Mouse (Mus musculus) CH12.LX (cell line): ENCODE measurements around the gene Tnxb. TPM values are rescaled to one million over a fixed set of nuclear protein-coding genes. Genes with fewer than 3 reads are reported as not detected.

ENCODE experiments used
- DNase-seq: peaks from one replicate; pipeline ENCODE4 v3.0.0-alpha.2; 2013; ENCODE audit errors: extremely low read depth
- H3K27ac ChIP-seq: 2 replicates; pipeline ENCODE4 v1.5.1; 2012; ENCODE audit warnings: low read depth, mild to moderate bottlenecking, control low read depth, moderate library complexity; ENCODE audit not compliant: insufficient read depth
- H3K27me3 ChIP-seq: replicated peaks from 2 replicates; pipeline ENCODE3; 2012; ENCODE audit warnings: inconsistent platforms
- H3K36me3 ChIP-seq, 2 experiments: replicated peaks in 1 of 2; 2 replicates each; pipeline versions ENCODE3 to v1.6.1; 2012; ENCODE audit warnings: inconsistent platforms in 1 of 2, low read length in 1 of 2, mild to moderate bottlenecking in 1 of 2, mixed read lengths in 1 of 2, moderate library complexity in 1 of 2; ENCODE audit not compliant: control insufficient read depth in 1 of 2, insufficient read depth in 1 of 2
- H3K4me1 ChIP-seq, 2 experiments: 2 replicates each; pipeline ENCODE4 v1.6.1; 2012; ENCODE audit warnings: inconsistent platforms in 1 of 2, moderate library complexity in 1 of 2; ENCODE audit not compliant: insufficient read depth in 2 of 2, control insufficient read depth in 1 of 2
- H3K4me2 ChIP-seq: 2 replicates; pipeline ENCODE4 v1.6.1; 2012; ENCODE audit warnings: low read depth, mild to moderate bottlenecking, control low read depth; ENCODE audit not compliant: poor library complexity, insufficient read depth, severe bottlenecking
- H3K4me3 ChIP-seq, 3 experiments: fragments of 150-350 bp in 1 of 3; sonication (generic) in 1 of 3; replicated peaks in 1 of 3; 2 replicates each; pipeline versions ENCODE3 to v1.5.1; 2011 to 2012; ENCODE audit warnings: low read depth in 2 of 3, low read length in 2 of 3, mild to moderate bottlenecking in 2 of 3, moderate library complexity in 2 of 3, control low read depth in 1 of 3, improper control_type of control experiment in 1 of 3, inconsistent platforms in 1 of 3, mixed read lengths in 1 of 3; ENCODE audit not compliant: poor library complexity in 1 of 3
- H3K79me2 ChIP-seq: replicated peaks from 2 replicates; pipeline ENCODE4 v1.6.1; 2012; ENCODE audit warnings: mild to moderate bottlenecking, moderate library complexity; ENCODE audit not compliant: control insufficient read depth, poor library complexity, insufficient read depth, severe bottlenecking; ENCODE audit errors: extremely low read depth
- H3K9ac ChIP-seq: 2 replicates; pipeline ENCODE4 v1.6.1; 2012; ENCODE audit warnings: low read depth, mild to moderate bottlenecking, control low read depth, moderate library complexity; ENCODE audit not compliant: insufficient read depth
- H3K9me3 ChIP-seq: replicated peaks from 2 replicates; pipeline ENCODE3; 2012; ENCODE audit warnings: low read length, inconsistent platforms, mixed read lengths
- BHLHE40 ChIP-seq: IDR thresholded peaks from 2 replicates; pipeline ENCODE4 v1.6.1; 2011; ENCODE audit warnings: mild to moderate bottlenecking, low read depth, low read length, improper control_type of control experiment
- CHD1 ChIP-seq: IDR thresholded peaks from 2 replicates; pipeline ENCODE4 v1.6.1; 2012; ENCODE audit warnings: low read depth, low read length, improper control_type of control experiment, inconsistent platforms
- CHD2 ChIP-seq: IDR thresholded peaks from 2 replicates; pipeline ENCODE4 v1.6.1; 2011; ENCODE audit warnings: low read length, improper control_type of control experiment
- E2F4 ChIP-seq: IDR thresholded peaks from 2 replicates; pipeline ENCODE4 v1.6.1; 2011; ENCODE audit warnings: low read depth, low read length, improper control_type of control experiment; ENCODE audit not compliant: insufficient replicate concordance
- ELF1 ChIP-seq: IDR thresholded peaks from 2 replicates; pipeline ENCODE4 v1.6.1; 2014; ENCODE audit warnings: low read depth, mild to moderate bottlenecking, inconsistent platforms, low read length, improper control_type of control experiment
- ETS1 ChIP-seq: conservative IDR thresholded peaks from 2 replicates; pipeline ENCODE4 v1.6.1; 2012; ENCODE audit warnings: low read depth, mild to moderate bottlenecking, inconsistent platforms, low read length, improper control_type of control experiment, moderate library complexity
- GABPA ChIP-seq: IDR thresholded peaks from 2 replicates; pipeline ENCODE4 v1.6.1; 2012; ENCODE audit warnings: low read depth, low read length, improper control_type of control experiment, inconsistent platforms; ENCODE audit not compliant: insufficient replicate concordance
- HCFC1 ChIP-seq: IDR thresholded peaks from 2 replicates; pipeline ENCODE4 v1.6.1; 2012; ENCODE audit warnings: low read depth, mild to moderate bottlenecking, inconsistent platforms, low read length, improper control_type of control experiment
- JUND ChIP-seq: conservative IDR thresholded peaks from 2 replicates; pipeline ENCODE4 v1.6.1; 2011; ENCODE audit warnings: low read depth, low read length, improper control_type of control experiment
- KAT2A ChIP-seq: IDR thresholded peaks from 2 replicates; pipeline ENCODE4 v1.6.1; 2012; ENCODE audit warnings: low read length, improper control_type of control experiment, inconsistent platforms; ENCODE audit not compliant: insufficient replicate concordance
- MAFK ChIP-seq: IDR thresholded peaks from 2 replicates; pipeline ENCODE4 v1.6.1; 2011; ENCODE audit warnings: low read length, improper control_type of control experiment; ENCODE audit not compliant: insufficient replicate concordance
- MAX ChIP-seq: IDR thresholded peaks from 2 replicates; pipeline ENCODE4 v1.6.1; 2011; ENCODE audit warnings: low read length, improper control_type of control experiment
- MXI1 ChIP-seq: IDR thresholded peaks from 2 replicates; pipeline ENCODE4 v1.6.1; 2011; ENCODE audit warnings: mild to moderate bottlenecking, low read depth, low read length, improper control_type of control experiment
- MYC ChIP-seq: IDR thresholded peaks from 2 replicates; pipeline ENCODE4 v1.6.1; 2011; ENCODE audit warnings: low read depth, mild to moderate bottlenecking, improper control_type of control experiment, low read length
- NRF1 ChIP-seq: IDR thresholded peaks from 2 replicates; pipeline ENCODE4 v1.6.1; 2014; ENCODE audit warnings: low read depth, mild to moderate bottlenecking, inconsistent platforms, low read length, improper control_type of control experiment, moderate library complexity
- POLR2AphosphoS2 ChIP-seq: IDR thresholded peaks from 2 replicates; pipeline ENCODE4 v1.6.1; 2011; ENCODE audit warnings: low read depth, low read length, improper control_type of control experiment
- RAD21 ChIP-seq: IDR thresholded peaks from 2 replicates; pipeline ENCODE4 v1.6.1; 2011; ENCODE audit warnings: low read depth, mild to moderate bottlenecking, low read length, improper control_type of control experiment, moderate library complexity
- RCOR1 ChIP-seq: conservative IDR thresholded peaks from 2 replicates; pipeline ENCODE4 v1.6.1; 2012; ENCODE audit warnings: low read depth, mild to moderate bottlenecking, inconsistent platforms, low read length, improper control_type of control experiment
- TBP ChIP-seq: conservative IDR thresholded peaks from 2 replicates; pipeline ENCODE4 v1.6.1; 2011; ENCODE audit warnings: low read depth, low read length, improper control_type of control experiment
- TCF12 ChIP-seq: IDR thresholded peaks from 2 replicates; pipeline ENCODE4 v1.6.1; 2014; ENCODE audit warnings: low read depth, mild to moderate bottlenecking, inconsistent platforms, low read length, improper control_type of control experiment
- UBTF ChIP-seq: IDR thresholded peaks from 2 replicates; pipeline ENCODE4 v1.6.1; 2012; ENCODE audit warnings: low read depth, mild to moderate bottlenecking, inconsistent platforms, low read length, improper control_type of control experiment, moderate library complexity
- USF1 ChIP-seq: IDR thresholded peaks from 2 replicates; pipeline ENCODE4 v1.6.1; 2014; ENCODE audit warnings: low read depth, mild to moderate bottlenecking, inconsistent platforms, low read length, improper control_type of control experiment
- USF2 ChIP-seq: conservative IDR thresholded peaks from 2 replicates; pipeline ENCODE4 v1.6.1; 2011; ENCODE audit warnings: low read depth, low read length, improper control_type of control experiment
- ZMIZ1 ChIP-seq: IDR thresholded peaks from 2 replicates; pipeline ENCODE4 v1.6.1; 2012; ENCODE audit warnings: low read depth, mild to moderate bottlenecking, inconsistent platforms, low read length, improper control_type of control experiment
- dilution Hi-C: fragments of 300-500 bp; cut with MboI; formaldehyde crosslinking; loops from 2 replicates; pipeline ENCODE4 v1.14.3; 2020; ENCODE audit warnings: low sequenced_read_pairs; ENCODE audit not compliant: extremely low pct_unique_long_range_greater_than_20kb, extremely low pct_ligation_motif_present
- in situ Hi-C: fragments of 300-500 bp; cut with MboI; formaldehyde crosslinking; loops from 3 replicates; pipeline ENCODE4 v1.14.3; 2019; ENCODE audit warnings: low sequenced_read_pairs, low pct_ligation_motif_present, low pct_unique_long_range_greater_than_20kb, mixed read lengths
- polyA plus RNA-seq: library from polyadenylated mRNA; unstranded; fragments of >175 nt; gene quantifications from 2 replicates; pipeline ENCODE4 v1.2.1, GENCODE M21; 2012; ENCODE audit warnings: low read depth; ENCODE audit not compliant: insufficient read length
- total RNA-seq, 2 experiments: library from RNA; depleted of rRNA; stranded (reverse); fragments of 300-350 nt in 1 of 2; fragments of >200 nt in 1 of 2; gene quantifications; 2 replicates each; pipeline ENCODE4 v1.2.3; 2012 to 2014

Gene Tnxb
- total and polyA plus RNA-seq, 3 experiments: not detected

- no peak overlapping the region for H3K4me2 ChIP-seq
- no peak for TF ChIP-seq TBP
- TF ChIP-seq MXI1: no peak
- TF ChIP-seq HCFC1: no peak
- no peak for TF ChIP-seq E2F4
- no peak for TF ChIP-seq MYC
- TF ChIP-seq USF1: no peak
- no peak for TF ChIP-seq MAFK
- TF ChIP-seq KAT2A: no peak
- TF ChIP-seq POLR2AphosphoS2: no peak
- TF ChIP-seq TCF12: no peak
- H3K79me2 ChIP-seq: no peaks in the 10 kb centered on the region
- H3K36me3 ChIP-seq: no peaks in the 10 kb centered on the region
- dilution Hi-C loops: no loop called here
- H3K9ac ChIP-seq: no peak overlapping the region
- no peaks in the 10 kb centered on the region for H3K9me3 ChIP-seq
- H3K4me1 ChIP-seq: peaks cover 2 to 3% of the 10 kb centered on the region in 2 experiments; a peak in 2 of 4 replicates
- peaks cover 74% of the 10 kb centered on the region for H3K27me3 ChIP-seq
- no peak for DNase-seq
- no peak overlapping the region for H3K4me3 ChIP-seq
- in situ Hi-C loops: no loop called here
- H3K27ac ChIP-seq: no peak overlapping the region
Measured at GRCm38 (mm10) chr17:34631647-34632046, 38.7 kb upstream of the Tnxb start.

- in situ Hi-C loops: no loop called here
- dilution Hi-C loops: no loop called here
- Histone ChIP-seq H3K9ac (no peak overlapping the region), H3K27me3 (peaks cover 75% of the 10 kb centered on the region), H3K36me3 (no peaks in the 10 kb centered on the region), H3K4me1 (peaks cover 0 to 2% of the 10 kb centered on the region in 2 experiments; a peak in 1 of 4 replicates), H3K27ac (no peak overlapping the region), H3K4me2 (no peak overlapping the region), H3K79me2 (no peaks in the 10 kb centered on the region), H3K4me3 (no peak overlapping the region), H3K9me3 (no peaks in the 10 kb centered on the region)
- no peak for DNase-seq
- TF ChIP-seq CHD1: no peak
- TF ChIP-seq UBTF: no peak
- no peak for TF ChIP-seq ELF1
- TF ChIP-seq NRF1: no peak
- TF ChIP-seq JUND: no peak
- no peak for TF ChIP-seq CHD2
- no peak for TF ChIP-seq ZMIZ1
- TF ChIP-seq KAT2A: no peak
- no peak for TF ChIP-seq RCOR1
- no peak for TF ChIP-seq USF2
- no peak for TF ChIP-seq ETS1
- TF ChIP-seq GABPA: no peak
- TF ChIP-seq RAD21: no peak
- TF ChIP-seq BHLHE40: no peak
- TF ChIP-seq MAX: no peak
Measured at GRCm38 (mm10) chr17:34632261-34632691, 38.1 kb upstream of the Tnxb start.
